Mouse (Mus musculus) adrenal gland, postnatal 14 days (tissue): Measurements from ENCODE around the gene Mgst2. TPM values are rescaled to one million over a fixed set of nuclear protein-coding genes. Genes with fewer than 3 reads are reported as not detected.

Experiments
- DNase-seq: peaks from one replicate; pipeline ENCODE4 v3.0.0; 2021; ENCODE audit warnings: mixed read lengths
- long read RNA-seq, 2 experiments: library from polyadenylated mRNA; stranded (forward); transcript quantifications; one replicate each; pipeline ENCODE4 v2.0.0; 2021
- total RNA-seq: library from RNA; stranded (reverse); gene quantifications from 2 replicates; pipeline ENCODE4 v1.2.3, GENCODE M21; 2021

The Mgst2 gene
- 65.8 and 71.2 TPM in 2 replicates for total RNA-seq
- long read RNA-seq, experiment 1, transcript Mgst2-201 (5 exons, 603 nt): major isoform, 76 of 99 reads
- long read RNA-seq, experiment 1, partial matches to known transcripts: 21 of 99 reads
- long read RNA-seq, experiment 1, other reads (novel, unspliced or antisense): 1 of 99 reads
- long read RNA-seq, experiment 2, transcript Mgst2-201 (5 exons, 603 nt): major isoform, 63 of 75 reads
- long read RNA-seq, experiment 2, partial matches to known transcripts: 11 of 75 reads
- long read RNA-seq, experiment 2, other reads (novel, unspliced or antisense): 0 of 75 reads

GRCm38 (mm10) chr3:51660060-51660459 is at the start of gene Mgst2:
Mgst2 (plus strand) TSS chr3:51660360.
- no peak for DNase-seq

- DNase-seq: peak; percentile 88
Observed at GRCm38 (mm10) chr3:51611972-51612371, 48.2 kb upstream of the Mgst2 start.

DNA sequence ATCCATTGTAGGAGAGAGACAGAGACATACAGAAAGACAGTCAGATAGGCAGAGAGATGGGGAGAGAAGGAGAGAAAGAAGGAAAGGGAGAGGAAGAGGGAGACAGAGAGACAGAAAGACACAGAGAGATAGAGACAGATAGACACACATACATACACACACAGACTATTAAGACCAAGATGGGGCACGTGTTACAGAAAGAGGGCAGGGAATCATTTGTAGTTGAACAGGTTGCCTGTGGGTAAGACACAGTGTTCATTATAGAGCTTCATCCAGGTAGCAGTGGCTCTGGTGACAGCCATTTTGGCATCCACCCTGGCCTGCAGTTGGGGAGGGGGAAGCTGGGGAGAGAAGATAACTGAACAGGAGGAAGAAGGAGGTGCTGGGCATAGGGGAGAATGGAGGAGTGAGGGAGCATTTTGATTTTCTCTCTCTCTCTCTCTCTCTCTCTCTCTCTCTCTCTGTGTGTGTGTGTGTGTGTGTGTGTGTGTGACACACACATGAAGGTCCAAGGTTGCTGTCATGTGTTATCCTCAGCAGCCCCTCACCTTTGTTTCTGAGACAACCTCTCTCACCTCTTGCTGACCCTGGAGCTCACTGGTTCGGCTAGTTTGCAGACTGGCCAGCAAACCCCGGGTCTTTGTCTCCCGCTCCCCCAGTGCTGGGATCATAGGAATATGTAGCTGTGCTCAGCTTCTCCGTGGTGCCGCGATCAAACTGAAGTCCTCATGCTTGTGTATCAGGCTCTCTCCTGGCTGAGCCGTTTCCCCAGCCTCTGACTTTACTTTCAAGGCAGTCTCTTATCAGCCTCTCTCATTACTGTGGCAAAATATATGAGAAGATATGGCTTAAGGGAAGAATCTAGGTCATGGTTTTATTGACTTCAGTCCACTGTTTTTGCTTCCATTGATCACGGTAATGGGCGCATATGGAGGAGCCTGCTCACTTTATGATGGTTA is 47.5 kb upstream of the Mgst2 start:
- DNase-seq: no peak

GRCm38 (mm10) chr3:51614278-51614677 is 45.9 kb upstream of the Mgst2 start:
- no peak for DNase-seq

GRCm38 (mm10) chr3:51623956-51624355 is 36.2 kb upstream of the Mgst2 start:
- no peak for DNase-seq

GRCm38 (mm10) chr3:51627741-51628140 is 32.4 kb upstream of the Mgst2 start:
- peak; percentile 65 for DNase-seq

- DNase-seq: no peak
Observed at GRCm38 (mm10) chr3:51628977-51629376, 31.2 kb upstream of the Mgst2 start.

GRCm38 (mm10) chr3:51630746-51631145 is 29.4 kb upstream of the Mgst2 start:
- no peak for DNase-seq

DNA sequence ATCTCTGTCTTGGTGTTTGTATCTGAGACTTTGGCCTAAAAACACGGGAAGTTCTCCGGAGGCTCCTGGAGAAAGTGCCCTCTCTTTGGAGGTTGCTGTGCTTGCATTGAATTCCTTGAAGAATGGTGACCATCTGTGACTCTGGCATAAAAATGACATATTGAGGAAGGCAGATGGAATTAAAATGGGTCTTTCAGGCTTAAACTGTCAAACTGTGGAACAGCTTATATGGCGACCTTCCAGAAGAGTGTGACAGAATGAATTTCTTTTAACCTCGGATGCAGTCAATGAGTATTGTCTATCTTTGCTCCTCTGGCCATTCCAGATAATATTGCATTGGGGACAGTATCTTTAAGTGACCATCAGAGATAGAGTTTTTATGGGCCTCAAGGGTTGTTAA is 28.2 kb upstream of the Mgst2 start:
- DNase-seq: no peak

GRCm38 (mm10) chr3:51634451-51634850 is 25.7 kb upstream of the Mgst2 start:
- peak; percentile 53 for DNase-seq

GRCm38 (mm10) chr3:51635960-51636359 is 24.2 kb upstream of the Mgst2 start:
- DNase-seq: no peak

- DNase-seq: no peak
Observed at GRCm38 (mm10) chr3:51636700-51637099, 23.5 kb upstream of the Mgst2 start.

DNA sequence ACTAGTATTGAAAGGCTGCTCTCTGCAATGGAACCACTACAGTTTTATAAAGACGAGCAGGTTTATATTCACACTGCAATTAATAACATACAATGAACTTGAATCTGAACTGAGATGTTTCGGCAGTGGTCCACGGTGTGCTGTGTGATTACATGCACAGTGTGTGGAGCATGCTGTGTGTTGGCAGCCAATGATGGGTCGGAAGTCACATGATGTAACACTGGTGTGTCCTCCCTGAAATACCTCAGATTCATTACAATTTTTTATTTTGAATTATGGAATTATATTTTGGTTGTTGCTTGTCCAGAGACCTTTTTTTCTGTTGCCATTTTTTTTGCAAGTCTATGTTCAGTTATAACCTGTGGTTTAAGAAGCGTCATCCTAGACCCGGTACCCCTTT is 22.8 kb upstream of the Mgst2 start:
- DNase-seq: no peak

- no peak for DNase-seq
Observed at GRCm38 (mm10) chr3:51638260-51638659, 21.9 kb upstream of the Mgst2 start.

- DNase-seq: no peak
Observed at GRCm38 (mm10) chr3:51645484-51645883, 14.7 kb upstream of the Mgst2 start.

GRCm38 (mm10) chr3:51646301-51646700 is 13.9 kb upstream of the Mgst2 start:
- no peak for DNase-seq

GRCm38 (mm10) chr3:51647356-51647755 is 12.8 kb upstream of the Mgst2 start:
- no peak for DNase-seq

DNA sequence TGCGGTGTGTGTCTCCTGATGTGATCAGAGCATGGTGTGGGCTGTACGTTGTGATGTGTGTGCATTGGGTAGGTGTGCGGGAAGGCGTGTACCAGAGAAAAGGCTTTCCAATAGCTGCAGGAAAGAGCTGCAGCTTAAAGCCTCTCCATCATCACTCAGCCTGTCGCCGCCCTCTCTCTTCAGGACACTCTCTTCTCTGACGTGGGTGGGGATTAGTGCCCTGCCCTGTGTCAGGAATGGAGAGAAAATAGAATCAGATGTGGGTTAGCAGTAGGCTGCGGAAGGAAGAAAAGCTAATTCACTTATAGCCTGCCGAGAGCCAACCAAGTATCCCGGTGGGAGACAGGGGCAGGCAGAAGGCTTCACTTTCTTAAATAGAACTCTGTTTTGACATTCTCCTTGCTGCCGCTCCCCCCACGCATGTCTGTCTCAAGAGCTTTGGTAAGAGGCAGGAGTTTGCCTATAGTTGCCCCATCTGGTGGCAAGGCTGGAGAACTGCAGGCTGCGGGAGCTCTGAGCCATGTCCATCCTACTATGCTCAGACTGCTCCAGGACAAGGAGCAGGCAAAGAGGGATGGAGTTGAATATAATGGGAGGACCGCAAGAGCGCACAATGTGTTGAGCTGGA is 12.0 kb upstream of the Mgst2 start:
- DNase-seq: peak; percentile 87

GRCm38 (mm10) chr3:51649426-51649825 is 10.7 kb upstream of the Mgst2 start:
- DNase-seq: no peak

GRCm38 (mm10) chr3:51649986-51650385 is 10.2 kb upstream of the Mgst2 start:
- DNase-seq: no peak

- DNase-seq: no peak
Observed at GRCm38 (mm10) chr3:51651149-51651548, 9.0 kb upstream of the Mgst2 start.

DNA sequence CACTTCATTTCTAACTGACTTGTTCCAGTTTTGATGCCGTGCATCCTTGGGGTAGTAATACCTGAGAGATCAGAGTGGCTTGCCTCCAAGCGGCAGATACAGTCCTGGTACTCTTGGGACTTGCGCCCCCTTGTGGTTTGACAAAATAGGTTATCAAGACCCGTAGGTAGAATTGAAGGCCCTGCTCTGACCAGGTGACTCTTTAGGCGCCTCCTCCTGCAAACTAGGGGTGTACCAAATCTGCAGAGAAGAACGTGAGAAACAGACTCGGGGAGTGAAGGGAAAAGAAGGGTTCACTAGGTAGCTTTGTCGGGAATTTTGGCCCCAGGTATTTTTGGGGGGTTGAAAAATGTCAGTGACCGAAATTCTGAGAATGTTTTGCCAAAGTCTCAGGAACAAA is 7.9 kb upstream of the Mgst2 start:
- peak; percentile 93 for DNase-seq

DNA sequence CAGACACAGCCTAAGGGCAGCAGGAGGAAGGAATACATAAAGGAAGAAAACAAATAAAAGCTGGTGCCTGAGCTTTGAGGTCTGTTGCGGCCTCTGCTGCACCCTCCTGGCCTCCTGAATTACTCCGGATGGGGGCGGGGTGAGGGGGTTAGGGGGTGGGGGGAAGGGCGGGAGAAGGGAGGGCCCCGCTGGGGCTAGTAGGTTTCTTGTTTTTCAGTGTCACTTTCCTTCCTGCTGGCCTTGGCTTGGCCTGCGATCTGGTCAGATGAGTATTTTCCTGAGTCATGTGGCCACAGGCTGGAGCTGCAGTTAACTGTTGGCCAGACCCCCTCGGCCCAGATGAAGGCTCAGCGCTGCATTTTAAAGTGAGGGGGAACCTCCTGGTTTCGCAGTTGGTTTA is 7.5 kb upstream of the Mgst2 start:
- DNase-seq: peak; percentile 75
